Mouse (Mus musculus) limb, embryonic 14.5 days (tissue): Measurements from ENCODE around the gene Dop1a. TPM values are rescaled to one million over a fixed set of nuclear protein-coding genes. Genes with fewer than 3 reads are reported as not detected.
A peak's percentile ranks its signal among the peaks of the same experiment; 100 is the strongest.
"Not testable (repeated sequence)": the region's sequence is repeated elsewhere in the genome, so short reads cannot be mapped to it uniquely, and the experiment has no call there.

Source experiments
- ATAC-seq: fragments of 200-750 bp; cut with Nextera tagmentation; 2 replicates; pipeline ENCODE4 v1.8.0; 2017; ENCODE audit warnings: low read depth, moderate number of reproducible peaks, moderate TSS enrichment; ENCODE audit not compliant: low FRiP score
- DNase-seq: peaks from one replicate; pipeline ENCODE4 v3.0.0-alpha.2; 2015; ENCODE audit warnings: low spot score
- H3K27ac ChIP-seq: fragments of 300-500 bp; sonication (generic); replicated peaks from 2 replicates; pipeline ENCODE4 v1.5.1; 2014; ENCODE audit warnings: low read depth, mild to moderate bottlenecking, low read length, moderate library complexity, mixed read lengths
- H3K27me3 ChIP-seq: fragments of 300-500 bp; sonication (generic); 2 replicates; pipeline ENCODE4 v1.6.1; 2014; ENCODE audit warnings: low read length, mixed read lengths; ENCODE audit not compliant: control insufficient read depth, insufficient read depth
- H3K36me3 ChIP-seq: fragments of 300-500 bp; sonication (generic); 2 replicates; pipeline ENCODE4 v1.6.1; 2014; ENCODE audit warnings: mild to moderate bottlenecking, low read length, moderate library complexity, mixed read lengths; ENCODE audit not compliant: control insufficient read depth, insufficient read depth
- H3K4me1 ChIP-seq: fragments of 300-500 bp; sonication (generic); 2 replicates; pipeline ENCODE4 v1.6.1; 2014; ENCODE audit warnings: antibody characterized with exemption, low read length, mixed read lengths; ENCODE audit not compliant: control insufficient read depth, insufficient read depth
- H3K4me2 ChIP-seq: fragments of 300-500 bp; sonication (generic); replicated peaks from 2 replicates; pipeline ENCODE4 v1.6.1; 2014; ENCODE audit warnings: low read depth, mild to moderate bottlenecking, low read length, moderate library complexity; ENCODE audit not compliant: severe bottlenecking
- H3K4me3 ChIP-seq: fragments of 300-500 bp; sonication (generic); replicated peaks from 2 replicates; pipeline ENCODE4 v1.5.1; 2014; ENCODE audit warnings: low read length
- H3K9ac ChIP-seq: fragments of 300-500 bp; sonication (generic); 2 replicates; pipeline ENCODE4 v1.6.1; 2014; ENCODE audit warnings: mild to moderate bottlenecking, low read depth, low read length, moderate library complexity; ENCODE audit not compliant: severe bottlenecking
- H3K9me3 ChIP-seq: fragments of 300-500 bp; sonication (generic); 2 replicates; pipeline ENCODE4 v1.6.1; 2016; ENCODE audit warnings: low read length; ENCODE audit not compliant: control insufficient read depth
- POLR2A ChIP-seq: fragments of 200-500 bp; IDR thresholded peaks from 2 replicates; pipeline ENCODE4 v1.8.0; 2012; ENCODE audit warnings: inconsistent platforms, mild to moderate bottlenecking, moderate library complexity, borderline replicate concordance; ENCODE audit not compliant: insufficient read depth, insufficient read length; ENCODE audit errors: extremely low read depth
- WGBS: fragments of 180-500 bp; shearing (Covaris S2); extraction: QIAGEN DNeasy Blood & Tissue Kit; methylation state at CpG from one replicate; pipeline ENCODE4 v1.1.7; 2014; 5-methylcytosine and 5-hydroxymethylcytosine counted together
- polyA plus RNA-seq, 2 experiments: library from polyadenylated mRNA; depleted of rRNA in 1 of 2; stranded (reverse) in 1 of 2; unstranded in 1 of 2; fragments of >200 nt; fragmentation: Nextera tagmentation in 1 of 2; extraction: Ambion mirVana in 1 of 2; gene quantifications; 2 replicates each; pipeline versions ENCODE4 v1.2.1 to v1.2.3; 2012 to 2014

Dop1a gene
- polyA plus RNA-seq, 2 experiments, result 21.3 to 23.9 TPM

GRCm38 (mm10) chr9:86592676-86593668 lies 126.0 kb downstream of the Dop1a start:
- peak; percentile 34 for DNase-seq

GRCm38 (mm10) chr9:86594357-86594767 lies 127.4 kb downstream of the Dop1a start:
- H3K27me3 ChIP-seq, H3K9me3 ChIP-seq, H3K4me3 ChIP-seq, ATAC-seq, DNase-seq, H3K4me2 ChIP-seq, H3K4me1 ChIP-seq, H3K9ac ChIP-seq, H3K36me3 ChIP-seq, H3K27ac ChIP-seq: not testable (repeated sequence)
- 56% methylated on average over 9 of the region's 10 CpGs for WGBS

More at GRCm38 (mm10) chr9:86592676-86593668, 126.0 kb downstream of the Dop1a start:
- no peak for TF ChIP-seq POLR2A
- Histone ChIP-seq H3K4me3 (no peak overlapping the region), H3K4me2 (no peak overlapping the region), H3K9me3 (no peaks in the 10 kb centered on the region), H3K27me3 (no peaks in the 10 kb centered on the region), H3K4me1 (no peaks in the 10 kb centered on the region), H3K9ac (no peak overlapping the region), H3K27ac (no peak overlapping the region), H3K36me3 (0 out of 2 replicates have a peak, but pooled peaks cover 1% of the 10 kb centered on the region)
- ATAC-seq, result no peak
- 75% methylated on average over 19 of the region's 19 CpGs for WGBS

GRCm38 (mm10) chr9:86596983-86597382 lies 130.0 kb downstream of the Dop1a start:
- not testable (repeated sequence) for H3K9me3 ChIP-seq, H3K4me3 ChIP-seq, H3K4me2 ChIP-seq, H3K27ac ChIP-seq, DNase-seq, ATAC-seq, H3K9ac ChIP-seq, H3K4me1 ChIP-seq, H3K27me3 ChIP-seq, H3K36me3 ChIP-seq

- TF ChIP-seq POLR2A, result no peak
- Histone ChIP-seq H3K9me3 (no peaks in the 10 kb centered on the region), H3K27me3 (no peaks in the 10 kb centered on the region), H3K9ac (no peak overlapping the region), H3K27ac (no peak overlapping the region), H3K4me1 (no peaks in the 10 kb centered on the region), H3K4me2 (no peak overlapping the region), H3K4me3 (no peak overlapping the region), H3K36me3 (0 out of 2 replicates have a peak, but pooled peaks cover 2% of the 10 kb centered on the region)
- DNase-seq (no peak), ATAC-seq (no peak)
- WGBS, result 45% methylated on average over 8 of the region's 8 CpGs
Observed at GRCm38 (mm10) chr9:86599723-86600303, 132.9 kb downstream of the Dop1a start.

Other genes starting within 250 kb of the Dop1a start
- gene Ube2cbp, start 2.2 kb upstream of the Dop1a start, polyA plus RNA-seq (2012; rRNA removed), result 2.9 and 3.4 TPM in 2 replicates
- gene Ube2cbp, start 2.2 kb upstream of the Dop1a start, polyA plus RNA-seq (2014; fragmentation: Nextera tagmentation; extraction: Ambion mirVana), result 4.0 and 5.2 TPM in 2 replicates
- 19.6 and 23.1 TPM in 2 replicates for gene Pgm3, start 104.7 kb downstream of the Dop1a start, polyA plus RNA-seq (2012; rRNA removed)
- 33.6 and 37.9 TPM in 2 replicates for gene Pgm3, start 104.7 kb downstream of the Dop1a start, polyA plus RNA-seq (2014; fragmentation: Nextera tagmentation; extraction: Ambion mirVana)
- 1.7 and 2.2 TPM in 2 replicates for gene Rwdd2a, start 104.8 kb downstream of the Dop1a start, polyA plus RNA-seq (2012; rRNA removed)
- 3.5 and 4.5 TPM in 2 replicates for gene Rwdd2a, start 104.8 kb downstream of the Dop1a start, polyA plus RNA-seq (2014; fragmentation: Nextera tagmentation; extraction: Ambion mirVana)
- 17.7 and 21.1 TPM in 2 replicates for gene Me1, start 228.8 kb downstream of the Dop1a start, polyA plus RNA-seq (2012; rRNA removed)
- gene Me1, start 228.8 kb downstream of the Dop1a start, polyA plus RNA-seq (2014; fragmentation: Nextera tagmentation; extraction: Ambion mirVana), result 23.5 and 26.9 TPM in 2 replicates